ENCODE assay signal across 8 mouse cellular contexts in the genomic region with DNA sequence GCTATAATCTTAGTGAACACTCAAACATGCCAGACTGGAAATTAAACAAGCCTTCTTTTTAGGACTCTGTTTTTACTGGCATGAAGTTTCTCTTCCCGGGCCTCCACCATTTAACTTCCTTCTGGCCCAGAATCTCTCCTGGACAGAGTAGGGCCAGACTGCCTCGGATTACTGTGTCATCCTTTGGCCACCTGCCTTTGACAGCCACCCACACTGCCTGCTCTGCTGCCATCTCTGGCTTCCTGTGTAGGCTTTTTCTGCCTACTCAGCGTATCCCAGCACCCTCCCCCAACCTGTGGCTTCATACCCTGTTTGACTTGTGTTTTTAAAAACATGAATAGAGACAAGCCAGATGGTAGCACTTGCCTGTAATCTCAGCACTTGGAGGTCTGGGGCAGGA.
DNase-seq lines count a peak whose midpoint lies in the region; ATAC-seq lines count a peak whose summit lies in the region.

No protein-coding gene starts in this region.

- intact Hi-C loops in gastrocnemius, postnatal 36 days (cut with DNase I), result no loop called here

- H3K4me1 ChIP-seq in neural tube, embryonic 15.5 days, result no peaks in the 10 kb centered on the region

- WGBS in neural tube, embryonic 15.5 days, result 59% methylated on average over 3 of the region's 3 CpGs

- peak; percentile 19 to 67 for DNase-seq in left cerebral cortex, adult 9 months (ENCODE audit: low spot score in 2 of 2)
- DNase-seq in left cerebral cortex, adult 11 months (ENCODE audit: low spot score), result no peak
- peak; percentile 97 for DNase-seq in brain, adult 2 months (ENCODE audit: low read depth, low spot score)
- peak; percentile 50 to 51 for DNase-seq in gastrocnemius, postnatal 36 days
- DNase-seq in layer of hippocampus, adult 9-11 months, result peak; percentile 83
- DNase-seq in right cerebral cortex, adult 2 months (ENCODE audit: low spot score in 2 of 2), result peak; percentile 66 to 68

- no peak overlapping the region for H3K27ac ChIP-seq in neural tube, embryonic 15.5 days (replicated peaks)

- no peak overlapping the region for H3K4me3 ChIP-seq in neural tube, embryonic 15.5 days (replicated peaks)

- no peak overlapping the region for H3K4me2 ChIP-seq in neural tube, embryonic 15.5 days

- no peak for ATAC-seq in neural tube, embryonic 15.5 days (ENCODE audit: low FRiP score)
- ATAC-seq in granulocyte monocyte progenitor cell, adult 5-6 weeks (replicated peaks; ENCODE audit: poor library complexity, severe bottlenecking), result no peak

- H3K36me3 ChIP-seq in neural tube, embryonic 15.5 days, result no peaks in the 10 kb centered on the region

- no peak overlapping the region for H3K9ac ChIP-seq in neural tube, embryonic 15.5 days (replicated peaks)

- no peaks in the 10 kb centered on the region for H3K9me3 ChIP-seq in neural tube, embryonic 15.5 days (replicated peaks)

- no peaks in the 10 kb centered on the region for H3K27me3 ChIP-seq in neural tube, embryonic 15.5 days (replicated peaks)
